Mouse (Mus musculus): ENCODE data around the gene Gm20388.
A peak's percentile ranks its signal among the peaks of the same experiment; 100 is the strongest.

Gene Gm20388

DNA sequence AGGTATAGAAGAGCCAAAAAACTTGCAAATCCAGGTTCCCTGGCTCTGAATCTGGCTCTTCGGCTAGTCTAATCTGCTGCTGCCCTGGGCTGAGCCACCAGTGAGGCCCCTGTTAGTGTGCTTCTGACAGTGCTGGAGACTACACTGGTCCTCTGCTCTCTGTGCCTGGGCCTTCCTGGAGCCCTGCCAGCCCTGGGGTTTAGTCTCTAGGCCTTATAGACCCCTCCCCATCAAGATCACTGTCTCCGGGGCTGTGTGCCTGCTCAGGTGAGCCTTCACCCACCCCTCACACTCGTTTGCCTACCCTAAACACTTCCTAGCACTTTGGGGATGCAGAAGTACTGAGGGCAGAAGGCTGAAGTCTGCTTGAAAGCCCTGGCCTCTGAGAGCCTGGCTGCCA is 208.8 kb downstream of the Gm20388 start:
- no peak for DNase-seq (ENCODE audit: low spot score in 2 of 2)

DNA sequence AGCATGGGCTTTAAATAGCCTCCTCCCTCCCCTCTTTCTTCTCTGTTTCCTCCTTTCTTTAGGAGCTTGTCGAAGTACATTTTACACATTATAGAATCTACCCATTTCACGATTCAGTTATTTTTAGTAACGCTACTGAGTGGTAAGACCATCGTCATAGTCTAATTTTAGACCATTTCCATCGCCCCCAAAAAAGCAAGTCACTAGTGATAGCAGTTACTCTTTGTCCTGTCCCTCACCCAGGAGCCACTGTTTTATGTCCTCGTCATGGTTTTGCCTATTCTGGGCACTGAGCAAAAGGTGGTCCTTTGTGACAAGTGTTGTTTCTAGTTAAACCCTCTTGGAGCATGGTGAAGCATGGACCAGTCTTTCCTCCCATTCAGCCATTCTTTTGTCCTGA is 209.3 kb downstream of the Gm20388 start:
- DNase-seq (ENCODE audit: low spot score in 2 of 2), result no peak

DNA sequence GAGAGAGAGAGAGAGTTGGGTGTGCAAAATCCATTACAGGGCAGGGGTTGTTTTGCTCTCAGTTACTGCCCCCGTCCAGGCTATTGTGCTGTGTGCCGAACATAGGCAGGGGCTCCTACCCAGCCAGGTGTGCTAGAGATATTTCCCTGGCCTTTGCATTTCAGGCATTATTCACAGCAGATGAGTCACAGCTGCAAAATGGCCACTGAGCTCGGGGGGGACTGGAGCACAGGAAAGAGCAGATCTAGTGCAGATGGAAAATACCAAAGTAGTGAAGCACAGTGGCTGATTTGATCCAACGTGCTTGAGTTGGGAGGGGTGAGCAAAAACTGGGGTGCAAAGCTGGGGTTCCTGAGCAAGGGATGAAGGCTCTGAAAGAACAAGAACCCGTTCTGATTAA is 210.3 kb downstream of the Gm20388 start:
- no peak for DNase-seq (ENCODE audit: low spot score in 2 of 2)

DNA sequence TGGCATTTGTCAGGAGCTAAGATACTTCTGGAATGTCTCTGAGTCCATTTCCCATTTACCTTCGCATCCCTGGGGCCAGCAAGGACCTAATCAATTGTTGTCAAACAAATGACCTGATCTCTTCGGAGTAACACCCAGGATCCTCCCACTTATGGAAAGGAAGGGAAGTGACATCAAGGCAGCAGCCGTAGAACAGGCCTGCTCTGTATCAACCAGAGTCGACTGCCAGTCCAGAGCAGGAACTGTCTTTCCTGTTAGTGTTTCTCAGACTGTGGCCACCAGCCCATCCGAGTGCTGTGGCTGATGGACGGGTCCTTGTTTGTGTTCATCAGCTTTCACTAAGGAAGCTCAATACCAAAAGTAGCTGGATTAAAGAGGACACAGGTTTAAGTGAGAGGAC is 213.6 kb downstream of the Gm20388 start:
- DNase-seq (ENCODE audit: low spot score in 2 of 2), result no peak

DNA sequence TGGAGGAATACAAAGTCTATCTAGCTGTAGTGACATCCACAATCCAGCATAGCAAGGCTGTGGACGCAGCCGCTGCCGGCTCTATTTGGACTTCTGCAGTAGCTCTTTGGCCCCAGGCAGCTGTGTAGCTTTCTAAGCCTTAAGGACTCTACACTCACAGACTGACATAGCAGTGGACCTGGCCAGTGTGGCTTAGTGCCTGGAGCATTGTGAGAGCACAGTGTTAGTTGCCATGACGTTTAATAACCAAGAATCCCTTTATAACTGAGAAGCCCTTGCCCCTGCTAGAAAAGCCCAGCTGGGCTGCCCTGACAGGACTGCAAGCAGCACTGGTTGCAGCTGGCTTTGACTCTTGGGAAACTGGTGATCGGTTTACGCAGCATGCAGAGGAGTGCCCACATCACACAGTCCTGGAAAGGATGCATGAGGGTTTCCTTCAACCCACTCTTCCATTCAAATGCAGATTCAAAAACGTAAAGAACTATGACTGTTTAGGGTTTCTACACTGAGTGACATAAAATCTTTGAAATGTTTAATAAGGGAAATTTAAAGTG is 214.3 kb downstream of the Gm20388 start:
- no peak for DNase-seq (ENCODE audit: low spot score in 2 of 2)

DNA sequence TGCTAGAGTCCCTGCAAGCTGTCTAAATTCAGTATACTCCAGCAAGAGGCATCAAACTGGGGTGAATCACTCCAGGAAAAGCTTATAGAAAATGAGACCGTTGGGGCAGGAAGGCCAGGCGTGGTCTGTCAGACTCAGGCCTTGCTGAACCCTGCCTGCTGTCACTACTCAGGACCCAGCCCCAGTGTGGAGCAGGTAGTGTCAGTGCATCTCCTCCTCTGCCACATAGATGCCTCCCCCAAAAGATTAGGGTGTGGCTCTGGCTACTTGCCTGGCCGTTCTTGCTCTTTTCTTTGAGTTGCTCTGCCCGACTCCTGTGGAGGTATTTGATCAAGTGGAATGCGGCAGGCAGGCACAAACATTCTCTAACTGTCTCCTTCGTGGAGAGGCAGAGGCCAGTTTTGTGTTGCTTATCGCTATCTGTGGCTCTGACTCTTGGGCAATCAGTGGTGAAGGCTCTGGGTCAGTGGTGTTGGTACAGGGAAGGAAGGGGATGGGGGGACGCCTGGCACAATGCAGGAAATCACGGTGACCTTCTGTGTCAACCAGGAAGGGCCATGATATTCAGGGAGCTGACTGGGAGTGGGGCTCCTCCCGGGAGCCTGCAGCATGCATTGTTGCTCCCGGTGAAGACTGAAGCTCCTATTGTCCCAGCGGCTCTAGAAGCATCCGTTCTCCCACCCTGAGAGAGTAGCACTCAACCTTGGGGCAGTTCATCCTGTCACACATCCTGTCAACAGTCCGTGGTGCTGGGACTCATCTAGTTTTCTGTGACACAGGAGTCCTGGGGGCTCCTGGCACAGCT is 215.9 kb downstream of the Gm20388 start:
- DNase-seq (ENCODE audit: low spot score in 2 of 2), result no peak

DNA sequence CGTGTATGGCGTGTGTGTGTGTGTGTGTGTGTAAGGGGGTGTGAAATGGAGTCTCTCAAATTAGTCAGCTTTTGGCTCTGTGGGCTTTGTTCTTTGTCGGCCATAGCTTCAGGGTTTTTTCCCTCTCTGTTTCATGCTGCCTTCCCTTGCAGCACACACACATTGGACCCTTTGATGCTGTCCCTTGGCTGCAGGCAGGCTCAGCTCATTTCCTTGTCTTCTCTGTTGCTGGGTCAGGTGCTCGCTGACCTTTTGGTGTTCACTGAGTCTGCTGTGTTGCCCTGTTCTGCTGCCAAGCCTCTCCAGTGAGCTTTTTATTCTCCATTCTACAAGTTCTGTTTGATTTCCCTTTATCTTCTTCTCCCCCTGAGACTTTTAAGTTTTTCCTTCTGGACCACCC is 218.9 kb downstream of the Gm20388 start:
- no peak for DNase-seq (ENCODE audit: low spot score in 2 of 2)

DNA sequence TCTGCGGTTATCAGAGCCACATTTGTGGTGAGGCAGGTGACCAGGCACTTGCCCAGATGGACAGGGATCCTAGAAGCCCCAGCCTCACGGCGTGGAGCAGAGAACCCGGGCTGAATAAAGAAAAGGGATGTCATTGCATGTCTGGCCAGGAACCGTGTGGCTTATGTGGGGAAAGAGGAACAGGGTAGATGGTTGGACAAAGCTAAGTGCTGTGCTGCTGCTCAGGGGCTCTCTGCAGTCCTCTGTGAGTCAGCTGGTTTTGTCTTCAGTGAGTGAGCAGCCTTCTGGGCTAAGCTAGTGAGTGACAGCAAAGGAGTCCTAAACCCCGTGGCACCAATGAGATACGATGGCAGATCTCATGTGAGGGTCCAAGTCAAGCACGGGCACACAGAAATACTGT is 220.5 kb downstream of the Gm20388 start:
- DNase-seq (ENCODE audit: low spot score in 2 of 2), result no peak

DNA sequence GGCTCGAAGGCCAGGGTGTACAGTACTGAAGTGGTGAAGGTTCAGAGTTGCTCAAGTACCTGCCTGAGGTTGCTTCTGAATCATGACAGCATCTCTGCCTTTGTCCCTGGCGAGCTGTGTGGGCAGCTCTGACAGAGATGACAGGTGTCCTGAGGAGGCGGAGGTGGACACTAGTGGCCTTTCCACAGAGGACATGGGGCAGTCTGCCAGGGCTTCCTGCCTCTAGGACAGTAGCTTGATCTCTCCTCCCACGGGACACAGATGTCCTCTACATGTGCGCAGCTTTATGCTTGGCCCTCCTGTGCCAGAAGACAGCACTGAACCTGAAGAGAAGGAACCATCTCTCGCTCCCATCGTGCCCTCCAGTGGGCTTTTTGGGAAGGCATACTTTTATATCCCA is 222.5 kb downstream of the Gm20388 start:
- DNase-seq (ENCODE audit: low spot score in 2 of 2), result no peak

DNA sequence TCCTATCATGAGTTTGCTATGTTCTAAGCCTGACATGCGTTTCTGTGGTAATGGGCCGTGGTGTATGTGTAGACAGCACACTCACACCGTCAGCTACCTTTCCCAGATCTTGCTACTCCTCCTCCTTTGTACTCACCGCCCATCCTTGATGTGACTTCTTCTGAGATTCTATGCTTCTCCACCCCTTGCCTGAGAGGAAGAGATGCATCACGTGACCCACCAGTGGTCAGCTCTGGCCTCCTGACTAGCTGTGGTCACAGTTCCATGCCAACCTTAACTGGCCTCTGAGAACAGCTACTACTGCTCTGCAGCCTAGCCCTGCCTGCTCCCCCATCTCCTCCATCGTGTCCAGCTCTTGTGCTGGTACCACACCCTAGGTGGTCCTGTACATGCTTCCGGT is 225.0 kb downstream of the Gm20388 start:
- DNase-seq (ENCODE audit: low spot score in 2 of 2), result no peak

DNA sequence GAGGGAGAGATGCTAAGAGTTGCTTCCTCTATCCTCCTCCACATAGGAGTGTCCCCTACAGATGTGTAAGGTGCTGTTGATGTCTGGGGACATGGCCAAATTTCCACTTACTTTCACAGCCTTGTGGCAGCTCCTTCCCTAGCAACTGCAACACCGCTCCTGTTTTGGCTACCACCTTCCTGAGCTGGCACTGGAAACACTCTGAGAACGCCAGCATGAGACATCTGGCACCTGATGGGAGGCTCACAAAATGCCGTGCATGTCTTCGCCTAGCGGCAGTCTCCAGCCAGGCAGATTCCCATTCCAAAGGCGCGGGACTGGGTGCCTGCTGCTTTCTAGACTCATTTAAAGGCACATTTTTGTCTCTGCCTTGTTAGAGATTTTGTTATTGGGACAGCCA is 226.0 kb downstream of the Gm20388 start:
- peak; percentile 66 to 91 for DNase-seq (ENCODE audit: low spot score in 2 of 2)

DNA sequence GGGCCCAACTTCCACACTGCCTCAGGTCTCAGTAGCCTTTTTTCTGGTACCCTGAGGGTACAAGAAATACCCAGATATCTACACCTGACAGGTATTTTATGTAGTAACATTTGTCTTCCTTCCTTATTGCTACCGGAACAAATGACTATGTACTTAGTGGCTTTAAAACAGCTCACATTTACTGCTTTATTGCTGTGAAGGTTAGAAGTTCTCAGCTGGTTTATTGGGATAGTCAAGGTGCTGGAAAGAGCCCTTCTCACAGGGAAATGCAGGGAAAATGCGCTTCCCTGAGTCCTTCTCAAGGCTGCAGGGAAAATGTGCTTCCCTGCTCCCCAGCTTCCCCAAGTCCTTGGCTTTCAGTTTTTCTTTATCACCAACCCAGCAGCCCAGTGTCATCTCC is 228.3 kb downstream of the Gm20388 start:
- DNase-seq (ENCODE audit: low spot score in 2 of 2), result no peak

DNA sequence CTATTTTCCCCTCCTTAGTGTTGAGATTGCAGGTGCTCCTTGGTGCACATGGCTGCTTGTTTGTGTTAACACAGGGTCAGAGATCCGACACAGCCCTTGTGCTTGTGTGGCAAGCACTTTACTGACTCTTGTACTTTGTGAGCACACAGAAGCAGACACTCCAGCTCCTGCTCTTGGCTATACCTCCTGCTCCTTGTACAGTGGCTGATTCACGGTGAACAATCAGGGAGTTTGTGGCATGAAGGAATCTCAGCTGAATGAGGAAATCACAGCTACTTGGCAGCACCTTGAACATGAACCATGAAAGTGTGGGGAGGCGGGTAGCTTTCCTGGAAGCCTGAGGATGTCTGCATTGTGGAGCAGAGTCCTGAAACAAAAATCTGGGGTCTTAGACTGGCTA is 230.1 kb downstream of the Gm20388 start:
- DNase-seq (ENCODE audit: low spot score in 2 of 2), result no peak

DNA sequence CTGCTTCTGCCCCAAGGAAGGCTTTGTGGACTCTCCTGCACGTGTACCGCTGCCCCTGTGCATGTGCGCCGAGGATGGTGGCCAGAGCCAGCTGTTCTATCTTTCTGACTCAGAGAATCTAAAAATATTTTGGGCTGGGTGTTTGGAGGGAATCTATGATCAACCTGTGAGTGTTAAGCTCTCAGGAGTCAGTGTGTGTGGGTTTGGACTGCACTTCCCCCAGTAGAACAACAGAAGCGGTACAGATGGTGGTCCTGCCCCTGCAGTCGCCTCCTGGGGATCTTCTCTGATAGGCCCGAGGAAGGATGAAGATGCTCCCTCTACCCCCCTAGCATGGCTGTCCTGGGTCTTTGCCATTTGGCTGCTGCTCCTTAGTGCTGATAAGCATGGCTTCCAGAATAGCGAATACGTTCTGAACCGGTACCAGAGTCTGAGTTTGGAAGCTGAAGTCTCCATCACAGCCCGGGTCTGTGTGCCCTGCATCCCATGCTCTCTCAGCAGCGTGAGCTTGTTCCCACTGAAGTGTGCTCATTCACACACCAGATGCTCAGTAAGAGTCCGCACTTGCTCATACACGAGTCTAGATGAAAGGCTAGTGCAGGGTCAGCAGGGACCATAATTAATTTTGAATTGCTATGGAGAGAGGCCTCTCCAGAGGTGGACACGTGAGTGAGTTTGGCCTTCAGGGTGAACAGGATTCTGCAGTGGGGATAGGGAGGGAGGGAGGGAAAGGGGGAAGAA is 233.4 kb downstream of the Gm20388 start:
- DNase-seq (ENCODE audit: low spot score in 2 of 2), result peak; percentile 61 to 78

DNA sequence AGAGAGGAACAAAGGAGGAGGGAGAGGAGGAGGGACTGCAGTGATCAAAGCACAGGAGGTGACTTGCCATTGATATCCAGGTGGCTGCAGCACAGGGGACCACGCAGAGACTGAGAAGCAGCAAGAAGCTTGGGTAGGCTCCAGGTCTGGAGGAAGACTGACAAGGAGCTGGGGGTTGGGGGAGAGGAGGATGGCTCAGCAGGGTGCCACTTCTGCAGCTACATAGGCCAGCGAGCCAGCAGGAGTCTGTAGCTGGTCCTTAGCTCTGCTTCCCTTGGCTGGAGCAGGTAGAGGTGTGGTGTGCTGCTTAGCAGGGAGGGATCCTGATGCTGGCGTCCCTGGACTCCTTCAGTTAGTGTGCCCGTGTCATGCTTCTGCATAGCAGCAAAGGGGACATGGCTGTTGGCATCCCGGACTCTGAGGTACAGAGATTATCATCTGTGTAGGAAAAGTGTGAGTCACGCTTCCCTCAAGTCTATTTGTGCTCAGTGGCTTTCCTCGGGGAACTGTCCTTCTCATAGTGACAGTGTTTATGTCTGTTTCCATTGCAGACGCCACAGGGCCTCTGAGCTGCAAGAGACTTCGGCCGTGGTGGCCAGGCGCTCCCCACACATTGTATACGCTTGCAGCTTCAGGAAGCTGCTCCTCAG is 234.1 kb downstream of the Gm20388 start:
- peak; percentile 59 to 70 for DNase-seq (ENCODE audit: low spot score in 2 of 2)

DNA sequence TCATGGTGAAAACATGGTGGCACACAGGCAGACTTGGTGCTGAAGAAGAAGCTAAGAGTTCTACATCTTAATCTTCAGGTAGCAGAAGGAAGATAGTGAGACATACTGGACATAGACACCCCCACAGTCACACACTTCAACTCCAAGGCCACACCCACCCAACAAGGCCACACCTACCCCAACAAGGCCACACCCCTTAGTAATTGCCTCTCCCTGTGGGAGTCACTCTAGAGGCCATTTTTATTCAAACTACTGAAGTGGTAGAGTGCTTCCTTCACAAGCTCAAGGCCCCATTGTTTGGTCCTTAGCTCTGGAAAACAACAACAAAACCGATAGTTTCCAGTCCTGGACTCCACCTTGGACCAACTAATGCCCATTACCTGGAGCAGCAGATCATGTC is 235.4 kb downstream of the Gm20388 start:
- no peak for DNase-seq (ENCODE audit: low spot score in 2 of 2)

DNA sequence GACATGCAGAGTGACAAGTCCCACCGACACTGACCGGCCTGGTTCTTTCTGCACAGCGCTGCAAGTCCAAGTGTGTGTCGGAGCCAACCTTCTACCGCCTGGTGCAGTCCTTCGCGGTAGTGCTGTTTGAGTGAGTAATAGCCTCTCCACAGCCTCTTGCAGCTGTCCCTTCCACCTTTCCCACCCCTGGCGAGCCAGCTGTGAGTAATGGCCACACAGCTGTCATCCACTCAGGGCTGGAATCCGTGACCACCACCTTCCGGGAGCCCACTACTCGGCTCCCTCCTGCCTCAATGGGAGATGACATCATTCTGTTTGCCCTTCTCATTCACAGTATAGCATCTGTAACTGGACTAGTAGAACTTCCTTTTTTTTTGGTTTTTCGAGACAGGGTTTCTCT is 239.4 kb downstream of the Gm20388 start:
- no peak for DNase-seq (ENCODE audit: low spot score in 2 of 2)

DNA sequence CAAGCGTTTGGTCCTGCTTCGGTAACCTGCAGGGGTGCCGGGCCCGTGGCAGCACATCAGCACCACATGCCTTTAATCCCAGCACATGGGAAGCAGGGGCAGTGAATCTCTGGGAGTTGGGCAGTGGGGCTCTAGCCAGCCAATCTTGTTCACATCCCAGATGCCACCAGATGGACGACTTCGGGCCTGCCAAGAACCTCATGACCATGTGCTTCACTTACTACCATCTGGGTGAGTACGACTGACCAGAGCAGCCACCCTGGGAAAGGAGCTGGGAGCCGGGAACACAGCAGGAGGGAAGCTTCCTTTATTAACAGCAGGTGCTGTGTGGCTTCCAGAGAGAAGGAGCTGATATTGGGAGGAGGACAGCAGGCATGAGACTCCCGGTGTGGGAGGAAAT is 240.5 kb downstream of the Gm20388 start:
- DNase-seq (ENCODE audit: low spot score in 2 of 2), result no peak

DNA sequence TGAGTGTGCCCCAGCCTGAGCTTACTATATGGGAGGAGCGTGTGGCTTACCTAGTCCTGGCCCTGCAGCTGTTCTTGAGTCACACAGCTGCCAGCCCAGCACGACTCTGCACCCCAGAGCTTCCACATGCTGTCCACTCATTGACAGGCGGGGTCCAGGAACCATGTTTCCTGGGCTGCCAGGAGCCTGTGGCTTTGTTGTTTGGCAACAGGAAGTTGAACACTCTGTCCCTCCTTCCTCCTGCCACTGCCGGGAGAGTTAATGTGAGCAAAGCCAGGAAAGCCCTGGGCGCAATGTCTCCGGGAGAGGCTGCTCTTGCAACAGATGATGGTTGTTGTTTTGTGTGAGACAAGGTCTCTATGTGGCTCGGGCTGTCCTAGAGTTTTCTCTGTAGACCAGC is 242.0 kb downstream of the Gm20388 start:
- DNase-seq (ENCODE audit: low spot score in 2 of 2), result no peak

DNA sequence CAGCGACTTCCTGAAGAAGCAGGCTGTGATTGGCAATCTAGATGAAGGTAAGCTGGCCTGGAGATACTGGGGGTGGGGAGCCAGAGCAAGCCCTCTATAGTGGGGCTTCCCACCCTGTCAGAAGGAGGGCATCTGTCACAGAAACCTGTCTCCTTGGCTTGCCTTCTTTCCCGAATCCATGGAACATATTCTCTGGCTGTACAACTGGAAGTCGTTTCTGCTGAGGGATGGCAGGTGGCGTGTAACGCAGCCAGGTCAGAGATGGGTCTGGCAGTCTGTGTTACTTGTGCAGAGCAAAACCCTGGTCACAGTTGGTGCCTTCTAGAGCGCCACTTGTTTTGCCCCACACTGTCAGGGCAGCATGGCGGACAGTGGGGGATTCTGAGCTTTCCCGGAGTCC is 249.7 kb downstream of the Gm20388 start:
- no peak for DNase-seq (ENCODE audit: low spot score in 2 of 2)

DNA sequence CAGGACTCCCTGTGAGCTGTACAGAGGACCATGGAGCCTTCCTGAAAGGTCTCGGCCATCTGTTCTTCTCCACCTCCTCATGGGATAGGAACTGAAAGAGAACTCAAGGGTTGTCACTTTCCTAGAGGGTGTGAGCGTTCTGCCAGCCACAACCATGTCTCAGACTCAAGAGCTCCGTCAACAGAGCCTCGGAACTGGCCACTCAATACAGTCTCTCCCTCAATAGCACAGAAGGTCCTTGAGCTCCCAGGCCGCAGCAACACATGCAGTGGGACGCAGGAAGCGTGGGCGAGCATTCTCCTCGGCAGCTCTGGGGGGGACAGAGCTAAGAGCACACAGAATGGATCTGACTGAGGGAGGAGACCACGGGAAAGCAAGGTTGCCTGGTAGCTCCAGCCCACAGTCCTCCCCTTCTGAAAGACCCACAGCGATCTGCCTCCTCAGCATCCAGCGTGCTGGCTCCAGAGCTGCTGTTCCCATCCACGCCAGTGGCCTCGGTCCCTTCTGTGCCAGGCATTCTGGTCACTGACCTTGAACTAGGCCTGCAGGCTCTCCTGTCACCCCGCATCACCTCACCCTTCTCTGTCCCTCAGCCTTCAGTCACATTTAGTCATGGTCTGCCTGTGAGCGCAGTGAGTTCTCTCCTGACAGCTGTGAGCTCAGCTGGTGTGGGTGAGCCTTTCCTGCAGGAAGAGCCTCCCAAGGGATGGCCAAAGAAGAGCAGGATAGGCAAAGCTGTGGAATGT is 251.2 kb downstream of the Gm20388 start:
- no peak for DNase-seq (ENCODE audit: low spot score in 2 of 2)

DNA sequence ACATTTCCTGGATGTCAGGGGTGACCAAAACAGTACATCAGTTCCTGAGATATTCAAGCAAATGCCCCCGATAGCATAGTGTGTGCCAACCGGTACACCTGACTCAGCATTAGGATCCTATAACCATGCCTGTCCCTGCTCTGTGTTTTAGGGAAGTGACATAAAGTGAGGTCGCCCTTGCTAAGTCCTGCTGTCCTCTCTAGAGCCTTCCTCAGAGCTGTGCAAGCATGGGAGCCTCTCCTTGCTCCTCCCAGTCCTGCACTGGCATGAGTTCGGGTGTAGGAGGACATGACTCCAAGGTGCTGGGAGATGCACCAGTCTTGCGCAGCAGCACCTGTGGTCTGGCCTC is 251.7 kb downstream of the Gm20388 start:
- DNase-seq (ENCODE audit: low spot score in 2 of 2), result no peak

Data from left cerebral cortex, adult 9 months (tissue).